Mouse (Mus musculus): ENCODE data around the gene Fam118a. TPM values are rescaled to one million over a fixed set of nuclear protein-coding genes. Genes with fewer than 3 reads are reported as not detected.
A peak's percentile ranks its signal among the peaks of the same experiment; 100 is the strongest.
"Not testable (repeated sequence)": the region's sequence is repeated elsewhere in the genome, so short reads cannot be mapped to it uniquely, and the experiment has no call there.

Gene Fam118a
- polyA plus RNA-seq, 1 experiment from 2014 or later: 51.2 TPM

DNA sequence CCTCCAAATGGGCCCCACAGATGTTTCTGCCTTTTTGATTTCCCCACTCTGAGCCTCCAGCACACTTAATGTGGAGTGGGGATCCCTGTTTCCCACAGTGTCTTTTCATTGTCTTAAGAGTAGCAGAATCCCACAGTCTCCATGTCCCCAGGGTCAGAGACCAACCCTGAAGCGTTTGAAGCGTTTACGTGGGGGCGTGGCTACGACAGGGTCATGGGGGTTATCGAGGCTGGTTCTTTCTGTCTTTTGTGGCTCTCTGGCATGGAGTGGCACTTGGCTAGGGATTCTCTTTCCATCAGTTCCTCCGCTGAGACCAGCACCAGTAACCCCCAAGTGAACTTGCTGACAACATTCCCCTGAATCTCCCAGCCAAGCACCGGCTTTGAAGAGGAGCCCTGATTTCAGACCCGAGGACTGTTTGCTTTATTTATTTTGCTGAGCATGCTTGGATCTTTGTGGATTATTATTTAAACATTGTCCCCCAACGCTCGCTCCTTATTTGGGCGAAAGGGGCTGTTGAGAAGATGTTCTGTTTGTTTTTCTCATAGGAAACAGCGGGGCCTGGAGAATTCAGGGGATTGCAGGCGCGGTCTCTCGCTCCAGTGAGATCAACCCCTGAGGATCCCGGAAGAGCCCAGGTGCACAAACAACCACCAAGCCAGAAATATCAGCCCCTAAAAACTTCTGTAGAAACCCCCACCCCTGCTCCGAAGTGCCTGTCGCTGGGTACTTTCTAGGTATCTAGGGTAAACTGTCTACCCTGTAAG lies 16.7 kb upstream of the Fam118a start:
- CTCF ChIA-PET: no interaction called here
- POLR2A ChIA-PET: no interaction called here
- ATAC-seq: peak; percentile 23
- in situ Hi-C loops (cut with MboI; ENCODE audit: low pct_unique_long_range_greater_than_20kb): no loop called here
- TF ChIP-seq CTCF (IDR thresholded peaks at IDR 0.05): no peak
- no peaks in the 10 kb centered on the region for H3K27me3 ChIP-seq
- DNase-seq (ENCODE audit: low read depth, low spot score): no peak

DNA sequence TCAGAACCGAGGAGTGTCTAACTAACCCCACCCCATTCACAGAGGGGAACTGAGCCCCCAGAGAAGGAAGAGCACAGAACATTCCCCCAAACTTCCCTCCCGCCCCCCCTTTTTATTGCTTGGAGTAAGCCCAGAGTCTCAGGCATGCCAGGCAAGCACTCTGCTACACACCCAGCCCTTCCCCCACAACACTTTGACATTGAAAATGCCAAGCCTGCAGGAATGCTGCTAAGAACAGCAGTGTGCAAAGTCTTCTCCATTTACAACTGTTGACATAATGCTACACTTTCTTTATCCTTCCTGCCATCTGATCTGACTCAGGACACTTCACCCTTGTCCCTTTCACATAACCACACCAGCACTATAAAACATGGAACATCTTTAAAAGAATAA lies 16.1 kb upstream of the Fam118a start:
- TF ChIP-seq CTCF (IDR thresholded peaks at IDR 0.05): no peak
- ChIA-PET POLR2A (no interaction called here), CTCF (interaction anchor here (1.2 kb wide), 1 partner anchor 30 kb away, joined by 3 read pairs; no protein-coding TSS in a partner anchor)
- no peaks in the 10 kb centered on the region for H3K27me3 ChIP-seq
- no peak for DNase-seq (ENCODE audit: low read depth, low spot score)
- peak; percentile 49 for ATAC-seq
- in situ Hi-C loops (cut with MboI; ENCODE audit: low pct_unique_long_range_greater_than_20kb): no loop called here

DNA sequence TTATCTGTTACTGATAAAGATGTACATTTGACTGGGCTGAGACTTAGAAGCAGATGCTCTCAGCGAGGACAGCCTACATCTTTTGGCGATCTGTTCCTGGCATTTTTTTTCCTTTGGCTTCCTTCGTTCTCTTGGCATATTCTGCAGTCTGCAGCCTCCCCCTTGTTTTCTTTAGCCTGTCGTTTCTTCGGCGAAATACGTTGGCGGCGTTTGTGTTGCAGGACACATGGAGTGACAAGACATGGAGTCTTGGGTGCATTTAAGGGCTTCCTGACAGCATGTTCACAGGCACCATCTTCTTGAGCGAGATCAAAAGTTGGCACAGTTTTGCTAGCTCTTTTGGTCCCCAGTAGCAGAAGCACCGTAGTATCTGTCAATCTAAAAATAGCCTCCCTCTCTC lies 13.0 kb upstream of the Fam118a start:
- ATAC-seq (no peak), DNase-seq (ENCODE audit: low read depth, low spot score) (no peak)
- TF ChIP-seq CTCF (IDR thresholded peaks at IDR 0.05): no peak
- ChIA-PET POLR2A (no interaction called here), CTCF (interaction anchor here (0.7 kb wide), 1 partner anchor 14 kb away, joined by 3 read pairs; no protein-coding TSS in a partner anchor)
- in situ Hi-C loops (cut with MboI; ENCODE audit: low pct_unique_long_range_greater_than_20kb): no loop called here
- H3K27me3 ChIP-seq: no peaks in the 10 kb centered on the region

DNA sequence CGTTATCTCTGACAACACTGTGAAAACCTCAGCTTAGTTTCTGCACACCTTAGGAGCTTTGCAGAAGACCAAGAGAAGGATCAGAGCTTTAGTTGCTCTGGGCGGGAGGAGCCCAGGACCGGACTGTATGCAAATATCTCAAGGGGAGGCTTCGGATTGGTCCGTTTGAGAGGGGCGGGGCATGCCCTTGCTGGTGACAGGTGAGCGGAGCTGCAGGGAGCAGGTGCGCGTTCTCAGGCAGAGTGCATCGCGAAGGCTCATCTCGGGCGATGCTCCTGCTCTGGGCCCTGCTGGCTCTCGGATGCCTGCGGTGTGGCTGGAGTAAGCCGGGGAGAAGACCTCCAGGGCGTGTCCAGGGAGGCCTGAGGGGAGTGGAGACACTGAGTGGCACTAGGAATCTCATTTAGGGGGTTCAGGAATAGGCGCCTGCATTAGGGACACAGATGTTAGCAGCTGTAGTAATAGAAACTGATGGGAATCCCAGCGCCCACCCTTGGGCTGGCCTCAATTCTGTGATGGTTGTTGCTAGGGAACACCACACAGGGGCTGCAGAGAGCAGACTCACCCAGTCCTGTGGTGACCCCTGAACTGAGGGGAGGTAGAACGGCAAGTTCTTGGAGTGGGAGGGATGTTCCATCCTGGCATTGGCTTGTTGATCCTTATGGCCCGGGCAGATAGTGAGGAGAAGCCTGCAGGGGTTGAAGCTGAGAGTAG lies 11.6 kb upstream of the Fam118a start, which contains the start of gene Upk3a:
Gene Upk3a, plus strand, starts transcription at position 191 of the 714 bp plus-strand sequence.
- CTCF ChIA-PET: interaction anchor here (1.0 kb wide), 2 partner anchors 29 to 53 kb away, joined by 3 read pairs; no protein-coding TSS in a partner anchor
- ATAC-seq (no peak), DNase-seq (ENCODE audit: low read depth, low spot score) (no peak)
- no peaks in the 10 kb centered on the region for H3K27me3 ChIP-seq
- POLR2A ChIA-PET: no interaction called here
- no peak for TF ChIP-seq CTCF (IDR thresholded peaks at IDR 0.05)
- in situ Hi-C loops (cut with MboI; ENCODE audit: low pct_unique_long_range_greater_than_20kb): no loop called here

DNA sequence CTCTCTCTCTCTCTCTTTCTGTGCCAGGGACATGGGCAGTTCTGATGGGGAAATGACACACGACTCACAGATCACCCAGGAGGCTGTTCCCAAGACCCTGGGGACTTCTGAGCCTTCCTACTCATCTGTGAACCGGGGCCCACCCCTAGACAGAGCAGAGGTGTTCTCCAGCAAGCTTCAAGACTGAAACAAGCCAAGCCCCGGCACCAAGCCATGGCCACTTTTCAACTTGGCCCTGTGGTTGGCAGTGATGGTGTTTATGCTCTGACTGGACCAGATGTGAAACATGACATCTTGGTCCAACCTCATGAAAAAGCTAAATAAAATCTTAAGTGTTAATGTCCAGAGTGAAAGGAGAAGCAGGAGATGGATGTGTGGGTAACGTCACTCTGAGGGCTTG lies 6.5 kb upstream of the Fam118a start:
- in situ Hi-C loops (cut with MboI; ENCODE audit: low pct_unique_long_range_greater_than_20kb): no loop called here
- no peak for DNase-seq (ENCODE audit: low read depth, low spot score)
- ChIA-PET CTCF (interaction anchor here (1.6 kb wide), 1 partner anchor 13 kb away, joined by 5 read pairs; no protein-coding TSS in a partner anchor), POLR2A (interaction anchor here (1.2 kb wide), 1 partner anchor 14 kb away, joined by 3 read pairs; no protein-coding TSS in a partner anchor)
- no peaks in the 10 kb centered on the region for H3K27me3 ChIP-seq
- TF ChIP-seq CTCF (IDR thresholded peaks at IDR 0.05): no peak
- no peak for ATAC-seq

DNA sequence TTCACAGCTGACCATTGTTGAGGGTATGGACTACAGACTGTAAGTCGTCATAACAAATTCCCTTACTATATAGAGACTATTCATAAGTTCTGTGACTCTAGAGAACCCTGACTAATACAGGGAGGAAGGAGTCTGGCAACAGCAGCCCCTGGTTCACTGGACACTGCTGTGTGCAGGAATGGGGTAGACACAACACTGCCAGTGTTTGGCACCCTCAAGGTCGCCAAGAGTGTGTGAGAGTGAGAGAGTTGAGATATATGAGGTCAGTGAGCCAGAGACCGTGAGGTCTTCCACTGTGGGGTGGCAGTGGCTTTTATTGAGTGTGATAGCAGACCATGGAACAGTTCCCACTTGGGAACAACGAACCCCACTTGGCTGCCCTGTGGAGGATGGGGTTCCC lies 2.6 kb upstream of the Fam118a start:
- in situ Hi-C loops (cut with MboI; ENCODE audit: low pct_unique_long_range_greater_than_20kb): no loop called here
- no peak for DNase-seq (ENCODE audit: low read depth, low spot score)
- TF ChIP-seq CTCF (IDR thresholded peaks at IDR 0.05): no peak
- POLR2A ChIA-PET: no interaction called here
- ATAC-seq: no peak
- no peaks in the 10 kb centered on the region for H3K27me3 ChIP-seq
- CTCF ChIA-PET: no interaction called here

DNA sequence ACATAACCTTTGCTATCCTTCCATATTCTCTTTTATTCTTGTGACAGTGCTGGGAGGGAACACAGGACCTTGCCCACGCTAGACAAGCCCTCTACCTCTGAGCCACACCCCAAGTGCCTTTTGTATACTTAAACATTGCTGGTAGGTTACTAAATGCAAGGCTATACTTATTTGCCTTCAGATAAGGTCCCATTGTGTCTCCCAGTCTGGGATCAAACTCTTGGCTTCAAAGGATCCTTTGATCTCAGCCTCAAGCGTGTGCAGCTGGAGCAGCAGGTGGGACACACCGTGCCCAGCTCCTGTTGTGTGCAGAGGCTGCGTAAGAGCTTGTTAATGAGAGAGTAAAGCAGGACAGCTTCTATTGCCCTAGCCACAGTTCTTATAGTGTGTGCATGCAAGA lies 1.0 kb upstream of the Fam118a start:
- DNase-seq (ENCODE audit: low read depth, low spot score): no peak
- ChIA-PET CTCF (no interaction called here), POLR2A (no interaction called here)
- in situ Hi-C loops (cut with MboI; ENCODE audit: low pct_unique_long_range_greater_than_20kb): no loop called here
- no peaks in the 10 kb centered on the region for H3K27me3 ChIP-seq
- ATAC-seq: no peak
- no peak for TF ChIP-seq CTCF (IDR thresholded peaks at IDR 0.05)

DNA sequence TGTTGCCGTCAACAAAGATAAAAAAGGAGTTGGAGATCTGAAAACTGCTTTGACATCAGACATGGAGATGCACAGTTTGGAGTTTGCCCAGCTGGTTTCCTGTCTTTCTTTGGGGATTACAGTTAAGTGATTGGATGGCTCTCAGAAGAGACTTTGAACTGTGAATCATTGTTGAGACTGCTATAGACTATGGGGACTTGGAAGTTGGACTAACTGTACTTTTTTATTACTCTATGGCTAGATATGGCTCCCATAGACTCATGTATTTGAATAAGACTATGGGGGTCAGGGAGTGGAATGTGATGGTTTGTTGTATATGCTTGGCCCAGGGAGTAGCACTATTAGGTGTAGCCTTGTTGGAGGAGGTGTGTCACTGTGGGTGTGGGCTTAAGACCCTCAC lies 1.9 kb downstream of the Fam118a start:
- POLR2A ChIA-PET; H3K27me3 ChIP-seq; in situ Hi-C loops (cut with MboI; ENCODE audit: low pct_unique_long_range_greater_than_20kb); ATAC-seq; DNase-seq (ENCODE audit: low read depth, low spot score): not testable (repeated sequence)
- CTCF ChIA-PET: interaction anchor here (0.6 kb wide), 1 partner anchor 15 kb away, joined by 3 read pairs; no protein-coding TSS in a partner anchor

DNA sequence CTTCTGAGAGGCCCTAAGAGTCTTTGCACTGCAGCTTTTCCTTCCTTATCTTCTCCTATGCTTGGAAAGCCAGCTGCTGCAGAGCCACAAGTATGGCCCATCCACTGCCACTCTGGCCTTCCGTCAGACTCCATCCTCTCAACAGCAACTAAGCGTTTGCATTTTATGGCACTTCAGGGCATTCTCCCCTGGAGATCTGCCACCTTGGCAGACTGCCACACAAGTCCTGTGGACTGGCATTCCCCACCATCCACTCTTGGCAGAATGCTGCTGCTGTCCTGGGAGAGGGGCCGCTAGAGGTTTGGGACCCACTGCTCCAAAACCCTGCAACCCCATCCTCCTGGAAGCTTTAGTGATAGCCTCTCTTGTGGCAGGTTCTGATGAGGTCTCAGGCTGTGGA lies 3.1 kb downstream of the Fam118a start:
- ATAC-seq: no peak
- no peak for DNase-seq (ENCODE audit: low read depth, low spot score)
- CTCF ChIA-PET: interaction anchor here (1.5 kb wide), 1 partner anchor 11 kb away, joined by 4 read pairs; no protein-coding TSS in a partner anchor
- no peaks in the 10 kb centered on the region for H3K27me3 ChIP-seq
- no peak for TF ChIP-seq CTCF (IDR thresholded peaks at IDR 0.05)
- POLR2A ChIA-PET: no interaction called here
- in situ Hi-C loops (cut with MboI; ENCODE audit: low pct_unique_long_range_greater_than_20kb): no loop called here

DNA sequence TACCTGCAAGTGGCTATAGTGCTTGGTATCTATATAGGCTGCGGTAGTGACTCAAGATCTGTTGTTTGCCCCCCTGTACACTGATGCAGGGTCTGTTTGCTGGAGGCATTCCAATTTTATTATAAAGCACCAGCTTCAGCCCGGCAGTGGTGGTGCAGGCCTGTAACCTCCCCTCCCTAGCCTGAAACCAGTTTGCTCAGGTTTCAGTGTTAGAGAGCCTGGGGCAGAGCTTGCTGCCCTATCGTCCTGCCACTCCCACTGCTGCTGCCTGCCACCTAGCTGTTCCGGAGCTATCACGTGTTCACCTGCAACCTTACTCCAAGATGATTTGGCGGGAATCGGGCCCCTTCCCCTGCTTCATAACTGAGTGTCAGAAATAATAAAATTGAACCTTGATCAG lies 5.2 kb downstream of the Fam118a start:
- in situ Hi-C loops (cut with MboI; ENCODE audit: low pct_unique_long_range_greater_than_20kb); H3K27me3 ChIP-seq; DNase-seq (ENCODE audit: low read depth, low spot score); ATAC-seq: not testable (repeated sequence)
- ChIA-PET POLR2A (interaction anchor here (0.7 kb wide), 1 partner anchor 12 kb away, joined by 4 read pairs; no protein-coding TSS in a partner anchor), CTCF (interaction anchor here (1.1 kb wide), 1 partner anchor 13 kb away, joined by 3 read pairs; no protein-coding TSS in a partner anchor)
